ENCODE assay signal across 10 mouse cellular contexts in the genomic region with DNA sequence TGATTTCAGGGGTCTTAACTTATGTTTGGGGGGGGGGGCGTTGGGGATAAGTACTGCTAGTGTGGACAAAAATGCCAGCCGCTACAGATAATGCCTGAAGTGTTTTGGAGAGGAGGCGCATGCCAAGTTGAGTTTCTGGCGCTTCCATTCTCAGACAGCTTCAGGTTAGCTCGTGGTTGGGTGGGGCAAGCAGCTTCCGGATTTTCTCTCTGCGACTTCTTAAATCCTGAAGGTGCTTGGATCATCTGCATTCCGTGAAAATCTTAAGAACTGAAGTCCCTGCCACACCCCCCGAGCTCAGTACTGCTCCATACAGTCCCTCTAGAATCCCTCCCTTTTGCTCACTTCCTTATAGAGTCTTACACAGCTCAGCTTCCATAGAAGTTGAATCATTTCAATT. TPM values are rescaled to one million over a fixed set of nuclear protein-coding genes. Genes with fewer than 3 reads are reported as not detected.
DNase-seq lines count a peak whose midpoint lies in the region; ATAC-seq and TF ChIP-seq lines count a peak whose summit lies in the region.
"Had no signal": no experiment of that assay in that cellular context is flagged by ENCODE, and none has a peak within 500 bp of the region (broad histone marks: within the 10 kb centered on the region; RNA-seq: fewer than 3 reads in every experiment).

No protein-coding gene starts in this region.

- peak; percentile 37 for DNase-seq in gastrocnemius, adult 2 months
- no peak for DNase-seq in gastrocnemius, postnatal 25 days
- DNase-seq in left cerebral cortex, adult 2 months (ENCODE audit: extremely low spot score in 1 of 2, low spot score in 2 of 2): no peak
- DNase-seq in left cerebral cortex, postnatal 10 days (ENCODE audit: extremely low spot score in 1 of 2, low spot score in 2 of 2): no peak
- DNase-seq in G1E (ENCODE audit: low spot score): no peak
- peak; percentile 74 for DNase-seq in lung, postnatal 0 days (ENCODE audit: low spot score)
- no peak for DNase-seq in left cerebral cortex, adult 9 months (ENCODE audit: low spot score in 2 of 2)
- DNase-seq in gastrocnemius, postnatal 4 days (ENCODE audit: low spot score in 2 of 2): no peak
- DNase-seq: liver, embryonic 13.5 days; right cerebral cortex, adult 18-20 months had no signal

- peak overlapping the region; percentile 87 for H3K4me2 ChIP-seq in lung, postnatal 0 days (replicated peaks; ENCODE audit: low read depth, low read length)

- H3K4me3 ChIP-seq in gastrocnemius, adult 2 months: peak overlapping the region; percentile 91
- peak overlapping the region; percentile 86 for H3K4me3 ChIP-seq in left cerebral cortex, adult 2 months
- H3K4me3 ChIP-seq in G1E (ENCODE audit: low read depth, low read length): peak overlapping the region; percentile 93
- H3K4me3 ChIP-seq in lung, postnatal 0 days (ENCODE audit: low read depth, low read length): peak overlapping the region; percentile 97

- peak overlapping the region; percentile 100 for H3K27ac ChIP-seq in gastrocnemius, adult 2 months
- H3K27ac ChIP-seq in left cerebral cortex, adult 2 months: peak overlapping the region; percentile 99
- H3K27ac ChIP-seq in lung, postnatal 0 days (ENCODE audit: low read length): peak overlapping the region; percentile 100; the same call in 1 of the 2 replicates
- H3K27ac ChIP-seq: liver, embryonic 13.5 days had no signal

- peaks cover 56% of the 10 kb centered on the region for H3K4me1 ChIP-seq in G1E (ENCODE audit: insufficient read depth, low read depth, low read length)
- H3K4me1 ChIP-seq in lung, postnatal 0 days (ENCODE audit: insufficient read depth, low read depth, low read length): peaks cover 24% of the 10 kb centered on the region; the same call in 1 of the 2 replicates

- ATAC-seq in G1E (ENCODE audit: extremely low read depth, insufficient number of reproducible peaks, low FRiP score, poor library complexity, severe bottlenecking): no peak
- ATAC-seq in lung, postnatal 0 days: no peak

- no peak for TF ChIP-seq CTCF in gastrocnemius, adult 2 months (IDR thresholded peaks at IDR 0.05)
- no peak for TF ChIP-seq CTCF in left cerebral cortex, adult 2 months (IDR thresholded peaks at IDR 0.05)
- no peak for TF ChIP-seq CTCF in G1E (IDR thresholded peaks at IDR 0.05; ENCODE audit: low read depth, low read length)
- no peak for TF ChIP-seq CTCF in lung, postnatal 0 days (IDR thresholded peaks at IDR 0.05)

- intact Hi-C loops in gastrocnemius, adult 2 months (cut with DNase I): loop anchor here (5.0 kb wide), 1 partner anchor 1872 kb away; a partner anchor contains a TSS
- intact Hi-C loops in left cerebral cortex, adult 2 months (cut with DNase I): no loop called here
- intact Hi-C loops in left cerebral cortex, postnatal 10 days (cut with DNase I): loop anchor here (5.0 kb wide), 2 partner anchors 68 to 212 kb away; no protein-coding TSS in a partner anchor

- no peaks in the 10 kb centered on the region for H3K9me3 ChIP-seq in G1E (replicated peaks)
- H3K9me3 ChIP-seq in lung, postnatal 0 days (ENCODE audit: low read length): no peaks in the 10 kb centered on the region
- H3K9me3 ChIP-seq: liver, embryonic 13.5 days had no signal

- no peaks in the 10 kb centered on the region for H3K27me3 ChIP-seq in G1E (ENCODE audit: insufficient read depth, low read length)
- H3K27me3 ChIP-seq in lung, postnatal 0 days (replicated peaks; ENCODE audit: insufficient read depth, low read length): no peaks in the 10 kb centered on the region

- WGBS in lung, postnatal 0 days: 22% methylated on average over 9 of the region's 9 CpGs

- peak overlapping the region; percentile 100 for H3K9ac ChIP-seq in lung, postnatal 0 days (replicated peaks; ENCODE audit: low read depth)
- H3K9ac ChIP-seq: liver, embryonic 13.5 days had no signal

- peak; percentile 27; the same call in 1 of the 2 replicates for TF ChIP-seq EP300 in lung, postnatal 0 days (IDR thresholded peaks at IDR 0.05)

- H3K36me3 ChIP-seq in G1E (replicated peaks): peaks cover 47% of the 10 kb centered on the region
- peaks cover 3% of the 10 kb centered on the region; the same call in 1 of the 2 replicates for H3K36me3 ChIP-seq in lung, postnatal 0 days (ENCODE audit: insufficient read depth, low read length)
- H3K36me3 ChIP-seq: liver, embryonic 13.5 days had no signal

RNA-seq across cellular contexts. Expression of a gene that starts 3.0 kb away (rescaled TPM):
- total RNA-seq in gastrocnemius, adult 2 months (2021): 100 to 1,000 TPM; 144 to 162 TPM
- total RNA-seq in gastrocnemius, postnatal 25 days (2021): 100 to 1,000 TPM in 1 of 2 experiments, 10 to 100 TPM in 1; 98.1 to 101 TPM
- 100 to 1,000 TPM; 200 to 205 TPM for total RNA-seq in left cerebral cortex, adult 2 months (2021)
- 100 to 1,000 TPM; 150 to 182 TPM for total RNA-seq in left cerebral cortex, postnatal 10 days (2021)
- total RNA-seq in G1E (2014; fragmentation: Nextera tagmentation) (70.7 and 71.1 TPM in 2 replicates), G1E (2017) (28.7 and 32.4 TPM in 2 replicates)
- 21.1 and 21.2 TPM in 2 replicates for polyA plus RNA-seq in G1E (2012)
- polyA plus RNA-seq in lung, postnatal 0 days (2015; fragmentation: Nextera tagmentation; extraction: Ambion mirVana): 28.8 and 46.2 TPM in 2 replicates
- 10 to 100 TPM; 21.4 to 33.2 TPM for total RNA-seq in gastrocnemius, postnatal 4 days (2021)

Comparison
In these comparisons a context has a peak if more than half of its experiments do, and no peak if none do; other contexts are left out.
1. DNase-seq: peak in gastrocnemius, adult 2 months (single experiment) and lung, postnatal 0 days (single experiment); none in gastrocnemius, postnatal 25 days (single experiment), left cerebral cortex, adult 2 months (0 of 2), left cerebral cortex, postnatal 10 days (0 of 2), G1E (single experiment), left cerebral cortex, adult 9 months (0 of 2) and gastrocnemius, postnatal 4 days (0 of 2).
2. Peak in every context shown above with its lines, with median percentiles within 50 percentile points of each other: H3K27ac ChIP-seq and H3K4me3 ChIP-seq.